Mouse (Mus musculus) layer of hippocampus, postnatal 36 days (tissue): ENCODE results near the gene Wdr75. TPM values are rescaled to one million over a fixed set of nuclear protein-coding genes. Genes with fewer than 3 reads are reported as not detected.
A peak's percentile ranks its signal among the peaks of the same experiment; 100 is the strongest.

ENCODE experiments used
- DNase-seq, 2 experiments: peaks; one replicate each; pipeline ENCODE4 v3.0.0; 2022
- total RNA-seq, 2 experiments: library from RNA; stranded (reverse); gene quantifications; 2 replicates each; pipeline ENCODE4 v1.2.3; 2021

Gene Wdr75
- total RNA-seq: 10 to 100 TPM; 37.9 to 44.2 TPM

GRCm38 (mm10) chr1:45794969-45795908, at the start of gene Wdr75:
Wdr75 (plus strand) TSS chr1:45795166.
- DNase-seq: peak; percentile 94

- DNase-seq: no peak
Measured at GRCm38 (mm10) chr1:45755902-45756301, 39.1 kb upstream of the Wdr75 start.

GRCm38 (mm10) chr1:45756707-45757106, 38.3 kb upstream of the Wdr75 start:
- no peak for DNase-seq

GRCm38 (mm10) chr1:45758011-45758410, 37.0 kb upstream of the Wdr75 start:
- no peak for DNase-seq

- no peak for DNase-seq
Measured at GRCm38 (mm10) chr1:45760667-45761467, 34.1 kb upstream of the Wdr75 start.

- DNase-seq: no peak
Measured at GRCm38 (mm10) chr1:45761468-45761795, 33.5 kb upstream of the Wdr75 start.

- DNase-seq: no peak
Measured at GRCm38 (mm10) chr1:45765678-45766077, 29.3 kb upstream of the Wdr75 start.

GRCm38 (mm10) chr1:45766123-45766522, 28.8 kb upstream of the Wdr75 start:
- peak; percentile 47 to 61 for DNase-seq

GRCm38 (mm10) chr1:45767533-45767932, 27.4 kb upstream of the Wdr75 start:
- no peak for DNase-seq

GRCm38 (mm10) chr1:45769321-45769720, 25.6 kb upstream of the Wdr75 start:
- no peak for DNase-seq

GRCm38 (mm10) chr1:45770051-45770450, 24.9 kb upstream of the Wdr75 start:
- DNase-seq: no peak

- no peak for DNase-seq
Measured at GRCm38 (mm10) chr1:45780606-45781288, 14.2 kb upstream of the Wdr75 start.

GRCm38 (mm10) chr1:45816889-45817288, 21.9 kb downstream of the Wdr75 start:
- no peak for DNase-seq

GRCm38 (mm10) chr1:45818564-45818963, 23.6 kb downstream of the Wdr75 start:
- DNase-seq: no peak

- no peak for DNase-seq
Measured at GRCm38 (mm10) chr1:45824441-45824840, 29.5 kb downstream of the Wdr75 start.

- peak; percentile 32 to 63 for DNase-seq
Measured at GRCm38 (mm10) chr1:45825140-45825539, 30.2 kb downstream of the Wdr75 start.

GRCm38 (mm10) chr1:45825630-45826029, 30.7 kb downstream of the Wdr75 start:
- no peak for DNase-seq

GRCm38 (mm10) chr1:45826148-45826547, 31.2 kb downstream of the Wdr75 start:
- DNase-seq: no peak

- no peak for DNase-seq
Measured at GRCm38 (mm10) chr1:45826796-45827195, 31.8 kb downstream of the Wdr75 start.

GRCm38 (mm10) chr1:45830453-45831206, 35.7 kb downstream of the Wdr75 start:
- no peak for DNase-seq

- no peak for DNase-seq
Measured at GRCm38 (mm10) chr1:45835362-45836063, 40.5 kb downstream of the Wdr75 start.
